Mouse (Mus musculus): ENCODE measurements around the gene Cd151. TPM values are rescaled to one million over a fixed set of nuclear protein-coding genes. Genes with fewer than 3 reads are reported as not detected.

Cd151 gene
- polyA plus RNA-seq, 1 experiment, result 89.5 TPM

DNA sequence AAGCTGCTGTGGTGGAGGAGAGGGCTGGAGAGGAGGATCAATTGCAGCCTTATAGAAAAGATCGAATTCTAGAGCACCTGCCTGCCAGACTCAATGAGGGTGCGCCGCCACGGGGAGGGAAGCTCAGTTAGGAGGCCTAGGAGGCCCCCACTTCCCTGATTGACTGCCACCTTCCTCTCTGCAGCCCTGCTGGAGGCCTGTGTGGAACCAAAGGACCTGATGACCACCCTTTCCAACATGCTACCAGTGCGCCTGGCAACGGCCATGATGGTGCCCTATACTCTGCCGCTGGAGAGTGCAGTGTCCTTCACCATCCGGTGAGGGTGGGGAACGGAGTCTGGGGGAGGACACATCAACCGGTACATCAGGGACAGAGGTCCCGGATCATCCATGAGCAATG lies 8.5 kb upstream of the Cd151 start:
- Histone ChIP-seq H3K4me1 (ENCODE audit: control insufficient read depth, insufficient read depth, insufficient read length) (peaks cover 14% of the 10 kb centered on the region), H3K27me3 (ENCODE audit: control insufficient read depth, insufficient read depth, low read length) (peaks cover 5% of the 10 kb centered on the region; the same call in 1 of the 2 replicates), H3K27ac (ENCODE audit: insufficient read depth, low read length) (no peak overlapping the region), H3K4me3 (ENCODE audit: extremely low read depth, insufficient read depth, insufficient read length) (no peak overlapping the region), H3K36me3 (ENCODE audit: control insufficient read depth, insufficient read depth, low read length) (peaks cover 22% of the 10 kb centered on the region)
- TF ChIP-seq POLR2A (IDR thresholded peaks at IDR 0.05; ENCODE audit: low read depth, low read length) (no peak), CTCF (IDR thresholded peaks at IDR 0.05; ENCODE audit: extremely low read depth, insufficient read depth, insufficient read length, insufficient replicate concordance) (no peak)
- peak in 1 of 2 experiments; percentile 4 for DNase-seq (ENCODE audit: low read depth in 1 of 2, low spot score in 2 of 2)
- WGBS, result 93% methylated on average over 11 of the region's 11 CpGs

DNA sequence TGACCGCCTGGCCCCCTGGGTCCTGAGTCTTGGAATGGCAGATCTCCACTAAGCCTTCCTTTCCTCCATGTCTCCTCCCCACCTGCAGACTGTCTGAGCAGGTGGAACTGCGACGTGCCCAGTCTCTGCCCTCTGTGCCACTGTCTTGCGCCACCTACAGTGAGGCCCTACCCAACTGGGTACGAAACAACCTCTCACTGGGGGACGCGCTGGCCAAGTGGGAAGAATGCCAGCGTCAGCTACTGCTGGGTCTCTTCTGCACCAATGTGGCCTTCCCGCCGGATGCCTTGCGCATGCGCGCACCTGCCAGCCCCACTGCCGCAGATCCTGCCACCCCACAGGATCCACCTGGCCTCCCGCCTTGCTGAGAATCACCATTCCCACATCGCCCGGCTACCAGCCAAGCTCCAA lies 7.9 kb upstream of the Cd151 start:
- H3K27ac ChIP-seq (ENCODE audit: insufficient read depth, low read length), result no peak overlapping the region
- peaks cover 13% of the 10 kb centered on the region for H3K4me1 ChIP-seq (ENCODE audit: control insufficient read depth, insufficient read depth, insufficient read length)
- no peak overlapping the region for H3K4me3 ChIP-seq (ENCODE audit: extremely low read depth, insufficient read depth, insufficient read length)
- DNase-seq (ENCODE audit: low read depth in 1 of 2, low spot score in 2 of 2), result peak in 1 of 2 experiments; percentile 4
- peaks cover 22% of the 10 kb centered on the region for H3K36me3 ChIP-seq (ENCODE audit: control insufficient read depth, insufficient read depth, low read length)
- 94% methylated on average over 17 of the region's 17 CpGs for WGBS
- peaks cover 5% of the 10 kb centered on the region; the same call in 1 of the 2 replicates for H3K27me3 ChIP-seq (ENCODE audit: control insufficient read depth, insufficient read depth, low read length)
- no peak for TF ChIP-seq CTCF (IDR thresholded peaks at IDR 0.05; ENCODE audit: extremely low read depth, insufficient read depth, insufficient read length, insufficient replicate concordance)
- no peak for TF ChIP-seq POLR2A (IDR thresholded peaks at IDR 0.05; ENCODE audit: low read depth, low read length)

DNA sequence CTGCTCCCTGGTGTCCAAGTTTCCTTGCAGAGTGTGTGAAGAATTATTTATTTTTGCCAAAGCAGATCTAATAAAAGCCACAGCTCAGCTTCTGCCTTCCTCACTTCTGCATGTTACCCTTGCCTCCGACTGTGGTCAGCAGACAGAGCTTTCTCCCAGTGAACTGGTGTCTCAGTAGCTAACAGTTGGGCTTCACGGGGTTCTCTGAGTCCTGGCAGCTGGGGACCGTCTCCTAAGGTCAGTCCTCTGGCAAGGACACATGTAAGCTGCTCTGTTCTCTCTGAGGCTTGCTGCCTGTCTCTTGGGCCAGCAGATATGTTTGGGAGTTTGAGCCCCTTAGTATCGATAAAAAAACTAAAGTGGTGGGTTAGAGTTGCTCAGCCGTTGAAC lies 7.2 kb upstream of the Cd151 start:
- 83% methylated on average over 5 of the region's 5 CpGs for WGBS
- Histone ChIP-seq H3K36me3 (ENCODE audit: control insufficient read depth, insufficient read depth, low read length) (peaks cover 22% of the 10 kb centered on the region), H3K27ac (ENCODE audit: insufficient read depth, low read length) (no peak overlapping the region), H3K4me1 (ENCODE audit: control insufficient read depth, insufficient read depth, insufficient read length) (peaks cover 12% of the 10 kb centered on the region), H3K4me3 (ENCODE audit: extremely low read depth, insufficient read depth, insufficient read length) (no peak overlapping the region), H3K27me3 (ENCODE audit: control insufficient read depth, insufficient read depth, low read length) (peaks cover 5% of the 10 kb centered on the region)
- no peak for DNase-seq (ENCODE audit: low read depth in 1 of 2, low spot score in 2 of 2)
- TF ChIP-seq POLR2A (IDR thresholded peaks at IDR 0.05; ENCODE audit: low read depth, low read length), result no peak
- no peak for TF ChIP-seq CTCF (IDR thresholded peaks at IDR 0.05; ENCODE audit: extremely low read depth, insufficient read depth, insufficient read length, insufficient replicate concordance)

DNA sequence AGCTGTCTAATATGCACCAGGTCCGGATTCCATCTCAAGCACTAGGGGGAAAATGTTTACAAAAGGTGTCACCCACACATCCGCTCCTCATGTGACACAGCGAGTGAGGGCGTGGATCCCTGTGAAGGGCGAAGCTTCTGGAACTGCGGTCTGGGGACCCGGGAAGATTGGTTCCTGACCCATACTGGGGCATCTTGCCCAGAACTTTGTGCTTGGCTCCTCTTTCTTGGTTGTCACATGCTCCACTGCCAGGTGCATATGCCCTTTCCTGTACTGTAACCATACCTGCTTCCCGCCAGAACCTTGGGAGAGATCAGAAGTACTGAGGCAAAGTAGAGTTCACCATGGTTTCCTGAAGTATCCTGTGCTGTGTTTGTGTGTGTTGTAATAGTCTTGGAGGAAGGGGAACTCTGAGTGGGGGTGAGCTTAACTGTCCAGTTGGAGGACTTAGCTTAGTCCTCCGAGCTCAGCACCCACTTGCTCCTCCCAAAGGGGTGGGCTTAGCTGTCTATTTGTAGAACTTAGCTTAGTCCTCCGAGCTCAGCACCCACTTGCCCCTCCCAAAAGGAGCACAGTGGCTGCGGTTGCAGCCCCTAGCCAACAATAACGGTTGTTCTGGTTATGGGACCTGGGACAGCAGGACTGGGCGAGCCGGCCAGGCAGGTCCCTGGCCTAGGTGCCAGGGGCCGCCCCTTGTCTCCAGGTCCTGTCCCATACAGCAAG lies 6.6 kb upstream of the Cd151 start, which contains the start of gene Cracr2b:
Gene Cracr2b (plus strand): TSS at position 704 of the 723 bp plus-strand sequence.
- H3K27me3 ChIP-seq (ENCODE audit: control insufficient read depth, insufficient read depth, low read length), result peaks cover 5% of the 10 kb centered on the region
- H3K4me3 ChIP-seq (ENCODE audit: extremely low read depth, insufficient read depth, insufficient read length), result peak within 1 kb of the TSS; percentile 31; the same call in 1 of the 2 replicates
- H3K27ac ChIP-seq (ENCODE audit: insufficient read depth, low read length), result no peak within 1 kb of the TSS; the same call in 1 of the 2 replicates
- H3K36me3 ChIP-seq (ENCODE audit: control insufficient read depth, insufficient read depth, low read length), result peaks cover 22% of the 10 kb centered on the region
- peaks cover 13% of the 10 kb centered on the region for H3K4me1 ChIP-seq (ENCODE audit: control insufficient read depth, insufficient read depth, insufficient read length)
- DNase-seq (ENCODE audit: low read depth in 1 of 2, low spot score in 2 of 2), result no peak
- TF ChIP-seq POLR2A (IDR thresholded peaks at IDR 0.05; ENCODE audit: low read depth, low read length) (no peak), CTCF (IDR thresholded peaks at IDR 0.05; ENCODE audit: extremely low read depth, insufficient read depth, insufficient read length, insufficient replicate concordance) (no peak)
- WGBS, result 83% methylated on average over 15 of the region's 15 CpGs

DNA sequence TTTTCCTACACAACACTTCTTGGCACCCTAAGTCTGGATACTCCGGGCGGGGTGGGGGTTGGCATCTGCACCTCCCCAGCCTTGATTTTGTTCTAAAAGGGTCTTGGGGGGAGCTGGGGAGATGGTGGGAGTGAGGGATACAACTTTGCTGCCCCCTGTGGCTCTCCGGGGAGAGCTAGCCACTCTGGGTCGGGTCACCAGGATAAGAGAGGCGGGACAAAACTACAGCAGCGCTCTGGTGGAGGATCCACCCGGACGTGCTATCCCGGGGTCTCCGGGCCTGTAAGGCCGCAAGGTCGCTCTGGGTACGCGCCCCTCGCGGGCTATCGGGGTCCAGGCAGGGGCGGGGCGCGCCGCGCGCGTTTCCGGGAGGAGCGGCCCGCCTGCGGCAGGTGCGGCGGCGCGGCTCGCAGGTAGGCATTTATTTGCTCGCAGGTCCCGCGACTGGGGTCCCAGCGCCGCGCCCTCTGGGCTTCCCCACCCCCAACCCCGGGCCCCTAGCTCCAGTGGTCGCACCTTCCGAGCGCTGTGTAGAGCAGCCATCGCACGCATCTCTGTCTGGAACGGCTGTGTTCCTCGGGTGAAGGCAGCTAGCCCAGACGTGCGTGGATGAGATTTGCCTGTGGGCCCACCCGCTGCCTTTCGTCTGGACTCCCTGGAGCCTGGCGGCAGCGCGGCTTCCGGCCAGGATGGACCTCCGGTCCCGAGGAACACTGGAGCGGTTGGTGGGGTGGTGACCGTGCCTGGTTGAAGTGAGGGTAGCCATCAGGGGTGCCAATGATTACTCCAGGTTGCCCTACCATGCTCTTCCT lies 5.5 kb upstream of the Cd151 start:
- H3K27me3 ChIP-seq (ENCODE audit: control insufficient read depth, insufficient read depth, low read length), result peaks cover 5% of the 10 kb centered on the region

DNA sequence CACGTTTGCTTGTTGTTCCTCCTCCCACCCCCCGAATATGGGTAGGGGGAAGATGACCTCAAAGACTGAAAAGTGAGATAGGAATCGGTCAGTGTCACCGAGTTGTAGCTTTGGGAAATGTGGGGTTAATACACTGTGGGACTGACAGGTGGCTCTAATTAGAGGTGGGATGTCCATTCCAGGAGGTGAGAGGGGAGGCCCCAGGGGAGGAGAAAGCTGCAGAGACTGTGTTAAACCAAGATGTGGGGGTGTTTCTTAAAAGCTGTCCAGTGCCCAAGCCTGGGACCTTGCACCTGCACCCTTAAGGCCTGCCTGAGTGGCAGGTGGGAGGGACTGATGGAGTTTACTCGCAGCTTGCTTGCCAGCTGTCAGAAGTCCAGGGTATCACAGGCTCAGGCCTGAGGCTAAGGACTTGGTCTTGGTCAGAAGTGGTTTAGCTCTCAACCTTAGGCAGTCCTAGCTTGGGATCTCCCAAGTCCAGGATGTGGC lies 4.8 kb upstream of the Cd151 start:
- no peak for TF ChIP-seq CTCF (IDR thresholded peaks at IDR 0.05; ENCODE audit: extremely low read depth, insufficient read depth, insufficient read length, insufficient replicate concordance)
- no peak for TF ChIP-seq POLR2A (IDR thresholded peaks at IDR 0.05; ENCODE audit: low read depth, low read length)
- peak overlapping the region; percentile 17; the same call in 1 of the 2 replicates for H3K4me3 ChIP-seq (ENCODE audit: extremely low read depth, insufficient read depth, insufficient read length)
- H3K36me3 ChIP-seq (ENCODE audit: control insufficient read depth, insufficient read depth, low read length), result peaks cover 20% of the 10 kb centered on the region
- 43% methylated on average over 5 of the region's 5 CpGs for WGBS
- DNase-seq (ENCODE audit: low read depth in 1 of 2, low spot score in 2 of 2), result no peak
- H3K4me1 ChIP-seq (ENCODE audit: control insufficient read depth, insufficient read depth, insufficient read length), result peaks cover 8% of the 10 kb centered on the region
- H3K27me3 ChIP-seq (ENCODE audit: control insufficient read depth, insufficient read depth, low read length), result peaks cover 5% of the 10 kb centered on the region
- H3K27ac ChIP-seq (ENCODE audit: insufficient read depth, low read length), result no peak overlapping the region

More for the DNA sequence above, 5.5 kb upstream of the Cd151 start:
- TF ChIP-seq POLR2A (IDR thresholded peaks at IDR 0.05; ENCODE audit: low read depth, low read length) (no peak), CTCF (IDR thresholded peaks at IDR 0.05; ENCODE audit: extremely low read depth, insufficient read depth, insufficient read length, insufficient replicate concordance) (0 out of 2 replicates have a peak, but pooled peaks have one; percentile 1)
- WGBS, result 9% methylated on average over 53 of the region's 59 CpGs
- H3K4me3 ChIP-seq (ENCODE audit: extremely low read depth, insufficient read depth, insufficient read length), result peak overlapping the region; percentile 31; the same call in 1 of the 2 replicates
- no peak overlapping the region; the same call in 1 of the 2 replicates for H3K27ac ChIP-seq (ENCODE audit: insufficient read depth, low read length)
- peaks cover 8% of the 10 kb centered on the region for H3K4me1 ChIP-seq (ENCODE audit: control insufficient read depth, insufficient read depth, insufficient read length)
- DNase-seq (ENCODE audit: low read depth in 1 of 2, low spot score in 2 of 2), result no peak
- peaks cover 22% of the 10 kb centered on the region for H3K36me3 ChIP-seq (ENCODE audit: control insufficient read depth, insufficient read depth, low read length)

All from spleen, adult 2 months (tissue).